Mouse (Mus musculus) embryonic fibroblast, embryonic 13.5 days (primary cell): ENCODE data around the gene Calhm1.

Source experiments
- CTCF ChIP-seq: IDR thresholded peaks from 2 replicates; pipeline ENCODE4 v1.5.1; 2011; ENCODE audit warnings: mild to moderate bottlenecking, control low read depth, low read length, moderate library complexity, borderline replicate concordance; ENCODE audit not compliant: insufficient read depth
- POLR2A ChIP-seq: IDR thresholded peaks from 2 replicates; pipeline ENCODE4 v1.6.1; 2011; ENCODE audit warnings: low read depth, mild to moderate bottlenecking, control low read depth, low read length, moderate library complexity

DNA sequence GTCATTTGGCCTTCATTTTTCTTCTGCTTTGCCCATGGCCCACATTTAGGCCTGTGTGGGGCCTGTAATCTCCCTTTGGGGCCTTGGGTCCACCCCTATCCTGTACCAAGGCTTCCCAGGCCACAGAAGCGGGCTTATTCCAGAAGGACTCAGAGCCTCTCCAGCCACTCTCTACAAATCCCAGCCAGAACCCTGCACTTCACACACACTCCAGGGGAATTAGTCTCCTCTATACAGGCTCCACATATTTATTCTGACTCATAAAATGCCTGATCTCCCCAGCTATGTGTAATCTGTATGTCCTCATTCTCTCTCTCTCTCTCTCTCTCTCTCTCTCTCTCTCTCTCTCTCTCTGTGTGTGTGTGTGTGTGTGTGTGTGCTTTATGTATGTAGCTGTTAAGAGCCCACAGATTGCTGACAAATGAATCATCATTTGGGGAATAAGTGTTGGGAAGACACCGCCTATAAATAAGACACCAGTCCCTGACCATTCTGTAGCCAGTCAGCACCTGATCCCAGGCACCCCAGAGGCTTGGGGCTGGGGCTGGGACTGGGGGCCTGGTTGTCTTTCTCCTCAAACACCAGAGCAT lies 33.0 kb upstream of the Calhm1 start:
- no peak for TF ChIP-seq CTCF
- no peak for TF ChIP-seq POLR2A
